Mouse (Mus musculus): Measurements from ENCODE around the gene Stag2.

Stag2 gene

DNA sequence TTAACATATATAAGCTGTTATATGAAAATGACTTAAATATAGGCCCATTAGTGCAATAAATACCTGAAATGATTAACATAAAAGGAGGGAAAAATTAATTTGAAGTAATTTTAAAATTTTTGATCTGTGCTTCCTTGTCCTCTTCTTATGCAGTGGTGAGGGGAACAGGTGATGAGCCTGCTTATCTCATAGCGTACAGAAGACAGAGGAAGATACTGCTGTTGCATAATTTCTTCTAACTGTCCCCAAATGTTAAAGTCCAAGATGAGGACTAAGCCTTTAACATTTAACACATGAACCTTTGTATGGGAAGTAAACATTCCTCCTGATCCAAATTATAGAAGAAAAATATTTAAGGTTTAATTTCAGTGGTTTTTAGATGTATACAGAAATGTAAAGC, 66.6 kb downstream of the Stag2 start:
- no peak for DNase-seq (ENCODE audit: low read depth, low spot score)

DNA sequence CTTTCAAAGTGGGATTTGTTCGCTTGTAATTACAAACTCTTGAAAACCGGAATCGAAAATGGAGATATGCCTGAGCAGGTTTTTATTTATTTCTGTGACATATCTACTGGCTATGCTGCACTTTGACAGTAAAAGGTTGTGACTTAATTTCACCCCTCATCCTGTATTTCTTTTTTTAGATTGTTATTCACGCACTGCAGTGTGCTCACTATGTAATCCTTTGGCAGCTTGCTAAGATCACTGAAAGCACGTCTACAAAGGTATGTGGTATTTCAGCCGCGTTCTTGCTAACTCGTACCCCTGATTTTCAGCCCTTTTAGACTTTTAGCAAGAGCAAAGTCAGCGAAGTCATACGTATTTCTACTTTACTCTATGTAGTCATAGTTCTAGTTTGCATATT, 101.2 kb downstream of the Stag2 start:
- DNase-seq (ENCODE audit: low read depth, low spot score) = no peak

DNA sequence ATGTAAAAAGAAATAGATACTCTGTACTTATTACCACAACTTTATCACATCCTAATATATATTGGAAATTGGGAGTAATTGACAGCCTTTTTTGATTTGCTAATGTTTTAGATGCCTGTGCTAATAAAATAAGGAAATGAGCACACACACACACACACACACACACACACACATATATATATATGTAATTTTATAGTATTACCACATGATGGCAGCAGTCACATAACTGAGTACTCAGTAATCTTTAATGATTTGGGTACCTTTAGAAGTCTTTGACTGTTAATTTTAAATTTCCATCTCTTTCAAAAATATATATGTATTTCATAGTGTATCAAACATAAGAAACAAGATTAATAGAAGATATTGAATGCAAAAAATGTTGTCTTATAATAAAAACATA, 123.6 kb downstream of the Stag2 start:
- no peak for DNase-seq (ENCODE audit: low read depth, low spot score)

DNA sequence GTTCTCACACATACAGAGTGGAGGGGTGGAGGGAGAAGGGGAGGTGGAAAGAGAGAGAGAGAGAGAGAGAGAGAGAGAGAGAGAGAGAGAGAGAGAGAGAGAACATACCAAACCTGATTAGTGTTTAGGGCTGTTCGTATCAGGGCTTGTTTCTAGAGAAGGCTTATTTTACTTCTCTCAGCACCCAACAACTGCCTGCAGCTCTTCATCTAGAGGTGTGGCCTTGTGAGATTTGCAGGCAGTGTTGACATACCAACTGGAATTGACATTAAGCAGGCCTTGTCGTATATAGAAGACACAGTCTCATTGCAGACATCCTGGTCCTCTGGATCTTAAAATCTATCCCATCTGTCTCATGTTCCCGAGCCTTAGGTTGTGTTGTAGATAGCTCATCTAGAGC, 141.1 kb downstream of the Stag2 start:
- no peak for DNase-seq (ENCODE audit: low read depth, low spot score)

DNA sequence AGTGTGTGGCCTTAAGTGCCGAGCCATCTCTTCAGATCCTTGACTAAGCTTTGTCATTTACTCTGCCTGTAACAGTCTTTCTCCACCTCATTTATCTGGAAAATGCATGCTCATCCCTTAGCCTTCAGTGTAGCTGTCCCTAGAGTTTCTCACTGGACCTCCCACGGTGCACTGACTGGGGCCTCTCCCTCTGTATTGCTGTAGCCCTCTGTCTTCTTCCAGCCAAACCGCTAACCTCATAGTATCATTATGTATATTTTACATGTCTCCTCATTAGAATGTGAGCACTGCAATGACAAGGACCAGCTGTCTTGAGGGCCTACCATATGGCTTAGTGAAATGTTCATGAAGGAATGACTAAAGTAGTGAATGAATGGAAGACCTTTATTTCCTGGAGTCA, 166.1 kb downstream of the Stag2 start:
- no peak for DNase-seq (ENCODE audit: low read depth, low spot score)

DNA sequence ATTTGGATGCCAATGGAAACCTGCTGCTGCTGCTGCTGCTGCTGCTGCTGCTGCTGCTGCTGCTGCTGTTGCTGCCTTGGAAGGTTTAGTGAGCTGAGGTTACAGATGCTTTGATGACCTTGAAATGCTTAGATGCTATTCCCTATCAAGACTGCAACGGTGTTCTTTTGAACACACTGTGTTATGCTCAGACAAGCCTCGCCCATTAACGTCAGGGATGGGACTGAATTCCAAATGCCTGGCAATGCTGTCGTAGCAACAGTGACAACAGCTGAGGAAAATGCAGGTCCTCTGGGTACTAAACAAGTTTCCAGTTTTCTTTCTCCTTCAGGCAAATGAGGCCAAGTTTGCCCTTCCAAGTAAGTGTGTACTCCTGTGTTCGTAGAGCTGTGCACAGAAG, 171.3 kb downstream of the Stag2 start:
- DNase-seq (ENCODE audit: low read depth, low spot score) = peak; percentile 1

DNA sequence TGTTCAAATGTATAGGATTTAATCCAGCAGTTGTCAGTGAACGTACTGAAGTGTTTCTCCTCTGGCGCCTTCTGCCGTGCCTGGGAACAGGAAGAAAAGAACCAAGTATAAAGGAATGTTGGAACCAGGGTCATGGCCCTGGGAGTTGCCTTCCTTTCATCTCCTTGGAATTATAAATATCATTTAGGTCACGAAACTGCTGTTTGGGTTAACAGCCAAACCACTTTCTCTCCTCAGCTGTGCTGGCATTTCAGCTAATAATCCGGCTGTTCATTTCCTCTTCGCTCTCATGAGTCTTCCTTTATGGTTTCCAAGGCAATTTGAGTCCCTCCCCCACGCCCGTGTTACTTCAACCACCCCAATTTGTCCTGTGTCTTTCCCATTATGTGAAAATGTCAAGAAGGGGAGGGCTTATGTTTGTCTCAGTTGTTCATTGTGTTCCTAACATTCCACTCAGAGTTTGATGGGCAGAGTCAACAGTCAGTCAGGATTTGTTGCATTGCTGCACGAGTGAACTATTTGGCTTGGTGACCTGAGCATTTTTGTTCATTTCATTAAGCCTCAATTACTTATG, 172.2 kb downstream of the Stag2 start:
- no peak for DNase-seq (ENCODE audit: low read depth, low spot score)

DNA sequence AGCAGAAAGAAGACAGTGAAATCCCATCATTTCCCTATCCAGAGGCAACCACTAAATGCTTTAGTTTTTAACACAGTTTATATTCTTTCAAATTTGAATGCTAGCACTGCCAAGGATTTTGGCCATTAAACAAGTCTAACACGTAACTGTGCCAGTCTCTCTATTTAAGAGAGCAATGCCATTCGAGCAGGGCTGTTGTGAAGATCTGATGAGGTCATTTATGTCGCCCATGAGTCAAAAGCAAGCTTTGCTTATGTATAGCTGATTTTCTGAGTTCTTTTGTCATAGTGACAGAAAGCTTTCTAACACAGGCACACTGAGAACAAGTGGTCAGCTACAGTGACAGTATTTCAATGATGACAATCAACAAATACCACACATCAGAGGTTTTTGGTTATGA, 175.7 kb downstream of the Stag2 start:
- DNase-seq (ENCODE audit: low read depth, low spot score) = no peak
